In genomic region chr19:9047207-9047945, GRCm38 (mm10) we compare ENCODE assay signal across 13 mouse cellular contexts. TPM values are rescaled to one million over a fixed set of nuclear protein-coding genes. Genes with fewer than 3 reads are reported as not detected.
DNase-seq lines count a peak whose midpoint lies in the region; ATAC-seq and TF ChIP-seq lines count a peak whose summit lies in the region.
"Had no signal": no experiment of that assay in that cellular context is flagged by ENCODE, and none has a peak within 500 bp of the region (broad histone marks: within the 10 kb centered on the region; RNA-seq: fewer than 3 reads in every experiment).

No protein-coding gene starts in this region.

- 50% methylated on average over 7 of the region's 7 CpGs for WGBS in heart, embryonic 15.5 days
- whole genome bisulfite sequencing in liver, embryonic 16.5 days (ENCODE audit: insufficient replicate concordance), result 64% methylated on average over 7 of the region's 7 CpGs

- H3K9me3 ChIP-seq in heart, embryonic 15.5 days (replicated peaks), result no peaks in the 10 kb centered on the region
- peaks cover 4% of the 10 kb centered on the region; the same call in 1 of the 2 replicates for H3K9me3 ChIP-seq in liver, embryonic 16.5 days (replicated peaks; ENCODE audit: control insufficient read depth, low read length)

- TF ChIP-seq POLR2A in testis, adult 2 months (IDR thresholded peaks at IDR 0.05; ENCODE audit: control insufficient read depth, low read depth, low read length), result no peak

- H3K36me3 ChIP-seq in heart, embryonic 15.5 days, result no peaks in the 10 kb centered on the region
- H3K36me3 ChIP-seq in testis, adult 2 months (ENCODE audit: control insufficient read depth, insufficient read depth, low read length), result no peaks in the 10 kb centered on the region
- no peaks in the 10 kb centered on the region for H3K36me3 ChIP-seq in liver, embryonic 16.5 days (ENCODE audit: control insufficient read depth, insufficient read depth)

- H3K4me2 ChIP-seq in heart, embryonic 15.5 days, result no peak overlapping the region
- peak overlapping the region; percentile 43 for H3K4me2 ChIP-seq in liver, embryonic 16.5 days (ENCODE audit: low read depth, low read length)

- H3K27me3 ChIP-seq in heart, embryonic 15.5 days, result no peaks in the 10 kb centered on the region
- no peaks in the 10 kb centered on the region for H3K27me3 ChIP-seq in testis, adult 2 months (ENCODE audit: control insufficient read depth, insufficient read depth, low read length)
- H3K27me3 ChIP-seq in liver, embryonic 16.5 days (ENCODE audit: control insufficient read depth, insufficient read depth, low read depth, low read length), result no peaks in the 10 kb centered on the region

- peaks cover 22% of the 10 kb centered on the region for H3K4me1 ChIP-seq in heart, embryonic 15.5 days (replicated peaks)
- H3K4me1 ChIP-seq in testis, adult 2 months (ENCODE audit: control insufficient read depth, insufficient read depth, low read length), result peaks cover 5% of the 10 kb centered on the region
- H3K4me1 ChIP-seq in liver, embryonic 16.5 days (ENCODE audit: control insufficient read depth, low read depth, low read length), result peaks cover 20% of the 10 kb centered on the region

- no peak overlapping the region for H3K9ac ChIP-seq in heart, embryonic 15.5 days
- H3K9ac ChIP-seq in liver, embryonic 16.5 days (ENCODE audit: low read depth, low read length), result no peak overlapping the region

- TF ChIP-seq CTCF in testis, adult 2 months (IDR thresholded peaks at IDR 0.05; ENCODE audit: control insufficient read depth, insufficient read depth, insufficient replicate concordance, low read depth, low read length), result no peak

- no peak for DNase-seq in heart, postnatal 4 days
- no peak for DNase-seq in testis, postnatal 14 days (ENCODE audit: low spot score)
- DNase-seq in neural tube, embryonic 10.5 days (ENCODE audit: extremely low spot score, low spot score), result no peak
- no peak for DNase-seq in spleen, postnatal 36 days (ENCODE audit: low spot score in 2 of 2)
- DNase-seq: cerebellum, adult 9-10 months; thymus, postnatal 25 days had no signal

- no peak for ATAC-seq in heart, embryonic 15.5 days (replicated peaks; ENCODE audit: insufficient number of reproducible peaks, insufficient read depth, low FRiP score, low read depth)
- no peak for ATAC-seq in liver, embryonic 16.5 days (ENCODE audit: low read depth)
- ATAC-seq in CD4-positive, CD25-positive, alpha-beta regulatory T cell, adult 4 months, result no peak

- H3K27ac ChIP-seq in heart, embryonic 15.5 days, result peak overlapping the region; percentile 69
- H3K27ac ChIP-seq in testis, adult 2 months (ENCODE audit: control insufficient read depth, insufficient read depth, low read depth, low read length), result peak overlapping the region; percentile 60; the same call in 1 of the 2 replicates
- H3K27ac ChIP-seq in liver, embryonic 16.5 days (ENCODE audit: low read length), result no peak overlapping the region

- no peak overlapping the region for H3K4me3 ChIP-seq in heart, embryonic 15.5 days
- no peak overlapping the region for H3K4me3 ChIP-seq in testis, adult 2 months (ENCODE audit: control insufficient read depth, low read depth, low read length)
- H3K4me3 ChIP-seq in liver, embryonic 16.5 days (ENCODE audit: low read depth, low read length), result peak overlapping the region; percentile 10

RNA-seq across cellular contexts. Expression of gene Scgb1a1, which starts 40.4 kb away (rescaled TPM):
- polyA plus RNA-seq in heart, embryonic 15.5 days (2015; fragmentation: Nextera tagmentation; extraction: Ambion mirVana), result 0.30 and 0.44 TPM in 2 replicates
- not detected for total RNA-seq in heart, postnatal 4 days (2021)
- polyA plus RNA-seq in testis, adult 2 months (2012; rRNA removed), result 0.41 TPM in 1 of 2 replicates, not detected in the other
- not detected in 2 replicates for polyA plus RNA-seq in liver, embryonic 16.5 days (2015; fragmentation: Nextera tagmentation; extraction: Ambion mirVana)
- polyA plus RNA-seq in CD4-positive, CD25-positive, alpha-beta regulatory T cell, adult 4 months (2017; shearing (Covaris generic)), result not detected
- total RNA-seq: megakaryocyte-erythroid progenitor cell, adult 5-6 weeks had no signal
- polyA plus RNA-seq: embryonic facial prominence, embryonic 14.5 days; hindbrain, embryonic 11.5 days had no signal

RNA-seq across cellular contexts. Expression of gene Ahnak, which starts 58.3 kb away (rescaled TPM):
- polyA plus RNA-seq in heart, embryonic 15.5 days (2015; fragmentation: Nextera tagmentation; extraction: Ambion mirVana), result 31.4 and 38.4 TPM in 2 replicates
- 100 to 1,000 TPM; 303 to 328 TPM for total RNA-seq in heart, postnatal 4 days (2021)
- 1.6 and 2.3 TPM in 2 replicates for polyA plus RNA-seq in testis, adult 2 months (2012; rRNA removed)
- 3.1 TPM in 2 replicates for polyA plus RNA-seq in liver, embryonic 16.5 days (2015; fragmentation: Nextera tagmentation; extraction: Ambion mirVana)
- polyA plus RNA-seq in CD4-positive, CD25-positive, alpha-beta regulatory T cell, adult 4 months (2017; shearing (Covaris generic)), result 10 to 100 TPM; 45.2 to 48.9 TPM
